19 mouse cellular contexts compared by ENCODE assay signal in genomic region chr3:138110910-138111782, GRCm38 (mm10). TPM values are rescaled to one million over a fixed set of nuclear protein-coding genes. Genes with fewer than 3 reads are reported as not detected.
DNase-seq lines count a peak whose midpoint lies in the region; ATAC-seq and TF ChIP-seq lines count a peak whose summit lies in the region.
"Had no signal": no experiment of that assay in that cellular context is flagged by ENCODE, and none has a peak within 500 bp of the region (broad histone marks: within the 10 kb centered on the region; RNA-seq: fewer than 3 reads in every experiment).

No protein-coding gene starts in this region.

- no peak overlapping the region for H3K27ac ChIP-seq in heart, embryonic 11.5 days (ENCODE audit: low read depth, low read length)
- H3K27ac ChIP-seq in heart, embryonic 10.5 days: no peak overlapping the region
- no peak overlapping the region for H3K27ac ChIP-seq in liver, adult 2 months (replicated peaks; ENCODE audit: insufficient read depth, low read depth, low read length)
- H3K27ac ChIP-seq in stomach, embryonic 14.5 days (ENCODE audit: low read length): no peak overlapping the region
- H3K27ac ChIP-seq in stomach, postnatal 0 days (replicated peaks): no peak overlapping the region
- H3K27ac ChIP-seq in stomach, embryonic 15.5 days: no peak overlapping the region
- H3K27ac ChIP-seq: forebrain, embryonic 15.5 days; gastrocnemius, adult 2 months; macrophage had no signal

- H3K4me2 ChIP-seq in heart, embryonic 11.5 days: no peak overlapping the region
- no peak overlapping the region for H3K4me2 ChIP-seq in stomach, embryonic 14.5 days (replicated peaks; ENCODE audit: low read depth, low read length)
- H3K4me2 ChIP-seq in stomach, postnatal 0 days (replicated peaks; ENCODE audit: low read depth): no peak overlapping the region
- no peak overlapping the region for H3K4me2 ChIP-seq in stomach, embryonic 15.5 days
- H3K4me2 ChIP-seq: forebrain, embryonic 15.5 days had no signal

- 83% methylated on average over 19 of the region's 19 CpGs for WGBS in heart, embryonic 11.5 days (ENCODE audit: insufficient replicate concordance)
- WGBS in heart, embryonic 10.5 days: 86% methylated on average over 19 of the region's 19 CpGs
- 85% methylated on average over 19 of the region's 19 CpGs for WGBS in liver, adult 2 months
- WGBS in stomach, embryonic 14.5 days: 87% methylated on average over 19 of the region's 19 CpGs
- whole genome bisulfite sequencing in stomach, postnatal 0 days: 92% methylated on average over 19 of the region's 19 CpGs
- 91% methylated on average over 19 of the region's 19 CpGs for WGBS in stomach, embryonic 15.5 days

- no peaks in the 10 kb centered on the region for H3K36me3 ChIP-seq in heart, embryonic 11.5 days (ENCODE audit: control insufficient read depth, insufficient read depth, low read length)
- no peaks in the 10 kb centered on the region for H3K36me3 ChIP-seq in heart, embryonic 10.5 days
- H3K36me3 ChIP-seq in liver, adult 2 months (ENCODE audit: control insufficient read depth, insufficient read depth, low read length): peaks cover 73% of the 10 kb centered on the region
- no peaks in the 10 kb centered on the region for H3K36me3 ChIP-seq in stomach, embryonic 14.5 days (ENCODE audit: control insufficient read depth, insufficient read depth, low read length)
- H3K36me3 ChIP-seq in stomach, postnatal 0 days (ENCODE audit: control insufficient read depth, insufficient read depth, low read length): no peaks in the 10 kb centered on the region
- H3K36me3 ChIP-seq in stomach, embryonic 15.5 days: no peaks in the 10 kb centered on the region
- H3K36me3 ChIP-seq: forebrain, embryonic 15.5 days had no signal

- no peaks in the 10 kb centered on the region for H3K9me3 ChIP-seq in heart, embryonic 11.5 days (replicated peaks; ENCODE audit: control insufficient read depth, low read length)
- H3K9me3 ChIP-seq in heart, embryonic 10.5 days: no peaks in the 10 kb centered on the region
- H3K9me3 ChIP-seq in stomach, embryonic 14.5 days (ENCODE audit: control insufficient read depth, low read depth, low read length): no peaks in the 10 kb centered on the region
- H3K9me3 ChIP-seq in stomach, postnatal 0 days (ENCODE audit: control insufficient read depth, low read length): no peaks in the 10 kb centered on the region
- H3K9me3 ChIP-seq in stomach, embryonic 15.5 days: no peaks in the 10 kb centered on the region
- H3K9me3 ChIP-seq: forebrain, embryonic 15.5 days had no signal

- no peak overlapping the region for H3K4me3 ChIP-seq in heart, embryonic 11.5 days (ENCODE audit: low read depth, low read length)
- no peak overlapping the region for H3K4me3 ChIP-seq in heart, embryonic 10.5 days
- H3K4me3 ChIP-seq in liver, adult 2 months (ENCODE audit: insufficient read depth, low read depth, low read length): no peak overlapping the region
- H3K4me3 ChIP-seq in stomach, embryonic 14.5 days (ENCODE audit: low read depth, low read length): no peak overlapping the region
- no peak overlapping the region for H3K4me3 ChIP-seq in stomach, postnatal 0 days (ENCODE audit: low read depth, low read length)
- no peak overlapping the region for H3K4me3 ChIP-seq in stomach, embryonic 15.5 days (replicated peaks)
- H3K4me3 ChIP-seq: erythroblast, embryonic 14.5 days; forebrain, embryonic 15.5 days; gastrocnemius, adult 2 months had no signal

- no peak for TF ChIP-seq CTCF in liver, adult 2 months (IDR thresholded peaks at IDR 0.05; ENCODE audit: low read depth, low read length)
- no peak for TF ChIP-seq CTCF in stomach, postnatal 0 days (IDR thresholded peaks at IDR 0.05; ENCODE audit: low read depth)

- no peaks in the 10 kb centered on the region for H3K27me3 ChIP-seq in heart, embryonic 11.5 days (ENCODE audit: control insufficient read depth, insufficient read depth, low read length)
- no peaks in the 10 kb centered on the region for H3K27me3 ChIP-seq in heart, embryonic 10.5 days (ENCODE audit: insufficient read depth, poor library complexity, severe bottlenecking)
- no peaks in the 10 kb centered on the region for H3K27me3 ChIP-seq in liver, adult 2 months (ENCODE audit: control insufficient read depth, insufficient read depth, low read length)
- H3K27me3 ChIP-seq in stomach, embryonic 14.5 days (ENCODE audit: control insufficient read depth, insufficient read depth, low read length): no peaks in the 10 kb centered on the region
- H3K27me3 ChIP-seq in stomach, postnatal 0 days (ENCODE audit: control insufficient read depth, insufficient read depth, low read length): no peaks in the 10 kb centered on the region
- no peaks in the 10 kb centered on the region for H3K27me3 ChIP-seq in stomach, embryonic 15.5 days (replicated peaks)
- H3K27me3 ChIP-seq: forebrain, embryonic 15.5 days had no signal

- H3K4me1 ChIP-seq in heart, embryonic 11.5 days (ENCODE audit: control insufficient read depth, insufficient read depth, low read length): no peaks in the 10 kb centered on the region
- no peaks in the 10 kb centered on the region for H3K4me1 ChIP-seq in heart, embryonic 10.5 days
- H3K4me1 ChIP-seq in liver, adult 2 months (ENCODE audit: control insufficient read depth, insufficient read depth, low read length): no peaks in the 10 kb centered on the region
- no peaks in the 10 kb centered on the region for H3K4me1 ChIP-seq in stomach, embryonic 14.5 days (ENCODE audit: control insufficient read depth, insufficient read depth, low read length)
- no peaks in the 10 kb centered on the region for H3K4me1 ChIP-seq in stomach, postnatal 0 days (replicated peaks; ENCODE audit: control insufficient read depth, insufficient read depth)
- H3K4me1 ChIP-seq in stomach, embryonic 15.5 days: no peaks in the 10 kb centered on the region
- H3K4me1 ChIP-seq: forebrain, embryonic 15.5 days had no signal

- 0 out of 2 replicates have a peak, but pooled peaks have one; percentile 55 for ATAC-seq in heart, embryonic 11.5 days (replicated peaks; ENCODE audit: insufficient number of reproducible peaks, low FRiP score, low TSS enrichment)
- ATAC-seq in stomach, embryonic 14.5 days (ENCODE audit: insufficient number of reproducible peaks, insufficient read depth, low FRiP score, low read depth): peak; percentile 37; the same call in 1 of the 2 replicates
- ATAC-seq in stomach, postnatal 0 days (ENCODE audit: low FRiP score, low TSS enrichment): no peak
- peak; percentile 39; the same call in 1 of the 2 replicates for ATAC-seq in stomach, embryonic 15.5 days (ENCODE audit: insufficient read depth, low FRiP score, low read depth)
- ATAC-seq: forebrain, embryonic 15.5 days; inflammation-experienced regulatory T-cells, adult 6 months had no signal

- no peak for DNase-seq in heart, embryonic 10.5 days (ENCODE audit: low spot score)
- peak; percentile 71 for DNase-seq in liver, adult 2 months (ENCODE audit: extremely low read depth, low read depth, low spot score)
- DNase-seq in liver: no peak
- no peak for DNase-seq in stomach, postnatal 0 days (ENCODE audit: low spot score)
- DNase-seq in cerebellum, adult 8-10 months: no peak
- DNase-seq: adrenal gland, postnatal 14 days; cerebellum, adult 9-10 months; gastrocnemius, adult 2 months; heart, postnatal 36 days; lung, adult 18-20 months; thymus, adult 18-20 months had no signal

- no peak overlapping the region for H3K9ac ChIP-seq in heart, embryonic 11.5 days (ENCODE audit: low read depth, low read length)
- no peak overlapping the region for H3K9ac ChIP-seq in liver, adult 2 months (ENCODE audit: low read depth, low read length)
- H3K9ac ChIP-seq in stomach, embryonic 14.5 days (replicated peaks; ENCODE audit: low read depth, low read length): no peak overlapping the region
- H3K9ac ChIP-seq in stomach, postnatal 0 days (ENCODE audit: low read length): no peak overlapping the region
- H3K9ac ChIP-seq in stomach, embryonic 15.5 days: no peak overlapping the region
- H3K9ac ChIP-seq: forebrain, embryonic 15.5 days had no signal

- TF ChIP-seq EP300 in stomach, postnatal 0 days (optimal IDR thresholded peaks at IDR 0.05): no peak

- no peak for TF ChIP-seq POLR2A in liver, adult 2 months (IDR thresholded peaks at IDR 0.05; ENCODE audit: extremely low read depth, insufficient read depth, low read length)

- no peaks in the 10 kb centered on the region for H3K79me2 ChIP-seq in liver, adult 2 months (ENCODE audit: control insufficient read depth, insufficient read depth, low read length)

RNA-seq across cellular contexts. Expression of gene Trmt10a, which starts 32.1 kb away (rescaled TPM):
- 10.8 and 15.9 TPM in 2 replicates for polyA plus RNA-seq in heart, embryonic 11.5 days (2014; fragmentation: Nextera tagmentation; extraction: Ambion mirVana)
- polyA plus RNA-seq in heart, embryonic 10.5 days (2016; fragmentation: Nextera tagmentation; extraction: Ambion mirVana): 12.7 and 13.7 TPM in 2 replicates
- total RNA-seq in liver, adult 2 months (2014; rRNA removed): 2.3 and 3.8 TPM in 2 replicates
- polyA plus RNA-seq in liver, adult 2 months (2012; rRNA removed): 0.95 and 1.0 TPM in 2 replicates
- 10.2 and 11.1 TPM in 2 replicates for polyA plus RNA-seq in stomach, embryonic 14.5 days (2014; fragmentation: Nextera tagmentation; extraction: Ambion mirVana)
- 4.5 and 5.3 TPM in 2 replicates for polyA plus RNA-seq in stomach, postnatal 0 days (2015; fragmentation: Nextera tagmentation; extraction: Ambion mirVana)
- 9.7 and 10.9 TPM in 2 replicates for polyA plus RNA-seq in stomach, embryonic 15.5 days (2015; fragmentation: Nextera tagmentation; extraction: Ambion mirVana)

RNA-seq across cellular contexts. Expression of gene Mttp, which starts 33.6 kb away (rescaled TPM):
- 8.0 and 8.7 TPM in 2 replicates for polyA plus RNA-seq in heart, embryonic 11.5 days (2014; fragmentation: Nextera tagmentation; extraction: Ambion mirVana)
- 9.0 and 19.0 TPM in 2 replicates for polyA plus RNA-seq in heart, embryonic 10.5 days (2016; fragmentation: Nextera tagmentation; extraction: Ambion mirVana)
- 183 and 204 TPM in 2 replicates for total RNA-seq in liver, adult 2 months (2014; rRNA removed)
- 51.7 and 56.0 TPM in 2 replicates for polyA plus RNA-seq in liver, adult 2 months (2012; rRNA removed)
- 7.6 and 8.8 TPM in 2 replicates for polyA plus RNA-seq in stomach, embryonic 14.5 days (2014; fragmentation: Nextera tagmentation; extraction: Ambion mirVana)
- 14.1 TPM in 2 replicates for polyA plus RNA-seq in stomach, postnatal 0 days (2015; fragmentation: Nextera tagmentation; extraction: Ambion mirVana)
- 41.6 and 64.3 TPM in 2 replicates for polyA plus RNA-seq in stomach, embryonic 15.5 days (2015; fragmentation: Nextera tagmentation; extraction: Ambion mirVana)

RNA-seq across cellular contexts. Expression of gene Gm5105, which starts 44.0 kb away (rescaled TPM):
- polyA plus RNA-seq in heart, embryonic 11.5 days (2014; fragmentation: Nextera tagmentation; extraction: Ambion mirVana): 0.89 TPM in 1 of 2 replicates, not detected in the other
- polyA plus RNA-seq in heart, embryonic 10.5 days (2016; fragmentation: Nextera tagmentation; extraction: Ambion mirVana): 0.20 TPM in 1 of 2 replicates, not detected in the other
- not detected in 2 replicates for total RNA-seq in liver, adult 2 months (2014; rRNA removed)
- polyA plus RNA-seq in liver, adult 2 months (2012; rRNA removed): not detected in 2 replicates
- polyA plus RNA-seq in stomach, embryonic 14.5 days (2014; fragmentation: Nextera tagmentation; extraction: Ambion mirVana): not detected in 2 replicates
- polyA plus RNA-seq in stomach, postnatal 0 days (2015; fragmentation: Nextera tagmentation; extraction: Ambion mirVana): 0.06 TPM in 1 of 2 replicates, not detected in the other
- polyA plus RNA-seq in stomach, embryonic 15.5 days (2015; fragmentation: Nextera tagmentation; extraction: Ambion mirVana): 0.10 TPM in 1 of 2 replicates, not detected in the other
- total RNA-seq: adrenal gland, postnatal 14 days; layer of hippocampus, adult 18-20 months had no signal
- polyA plus RNA-seq: erythroblast, embryonic 14.5 days; inflammation-experienced regulatory T-cells, adult 6 months; macrophage had no signal

RNA-seq across cellular contexts. Expression of gene 1110002E22Rik, which starts 46.3 kb away (rescaled TPM):
- polyA plus RNA-seq in heart, embryonic 11.5 days (2014; fragmentation: Nextera tagmentation; extraction: Ambion mirVana): 6.3 and 8.3 TPM in 2 replicates
- 3.2 and 6.8 TPM in 2 replicates for polyA plus RNA-seq in heart, embryonic 10.5 days (2016; fragmentation: Nextera tagmentation; extraction: Ambion mirVana)
- total RNA-seq in liver, adult 2 months (2014; rRNA removed): under 0.01 TPM in 1 of 2 replicates, not detected in the other
- not detected in 2 replicates for polyA plus RNA-seq in liver, adult 2 months (2012; rRNA removed)
- polyA plus RNA-seq in stomach, embryonic 14.5 days (2014; fragmentation: Nextera tagmentation; extraction: Ambion mirVana): 0.04 and 0.16 TPM in 2 replicates
- polyA plus RNA-seq in stomach, postnatal 0 days (2015; fragmentation: Nextera tagmentation; extraction: Ambion mirVana): 0.04 and 0.07 TPM in 2 replicates
- 0.10 and 0.24 TPM in 2 replicates for polyA plus RNA-seq in stomach, embryonic 15.5 days (2015; fragmentation: Nextera tagmentation; extraction: Ambion mirVana)
- polyA plus RNA-seq: erythroblast, embryonic 14.5 days; inflammation-experienced regulatory T-cells, adult 6 months; macrophage had no signal
